Comparison of ENCODE assay signal across 9 mouse cellular contexts in genomic region chr1:159717016-159717415, GRCm38 (mm10).
DNase-seq lines count a peak whose midpoint lies in the region; ATAC-seq and TF ChIP-seq lines count a peak whose summit lies in the region.
"Had no signal": no experiment of that assay in that cellular context is flagged by ENCODE, and none has a peak within 500 bp of the region (broad histone marks: within the 10 kb centered on the region; RNA-seq: fewer than 3 reads in every experiment).

No protein-coding gene starts in this region.

- DNase-seq in Muller cell, postnatal 12 days (ENCODE audit: inconsistent ontology term) = peak; percentile 14
- peak; percentile 95 for DNase-seq in brain, adult 2 months (ENCODE audit: low read depth, low spot score)
- peak; percentile 82 to 88 for DNase-seq in frontal cortex, adult 2 months (ENCODE audit: extremely low spot score in 1 of 2, low spot score in 1 of 2)
- DNase-seq in left cerebral cortex, adult 18-20 months (ENCODE audit: low spot score in 2 of 2) = peak; percentile 81 to 84
- DNase-seq in stomach, postnatal 0 days (ENCODE audit: low spot score) = no peak
- no peak for DNase-seq in midbrain, embryonic 10.5 days (ENCODE audit: low spot score)
- DNase-seq: lung, postnatal 10 days had no signal

- H3K27me3 ChIP-seq in stomach, postnatal 0 days (ENCODE audit: control insufficient read depth, insufficient read depth, low read length) = no peaks in the 10 kb centered on the region
- H3K27me3 ChIP-seq in midbrain, embryonic 10.5 days (ENCODE audit: low read depth, poor library complexity, severe bottlenecking) = no peaks in the 10 kb centered on the region

- H3K9me3 ChIP-seq in stomach, postnatal 0 days (ENCODE audit: control insufficient read depth, low read length) = no peaks in the 10 kb centered on the region
- H3K9me3 ChIP-seq in midbrain, embryonic 10.5 days (replicated peaks) = no peaks in the 10 kb centered on the region
- H3K9me3 ChIP-seq: G1E had no signal

- no peak for ATAC-seq in stomach, postnatal 0 days (ENCODE audit: low FRiP score, low TSS enrichment)
- ATAC-seq in activated CD4-positive, CD25-positive, alpha-beta regulatory T cell, adult 4 months = no peak

- H3K36me3 ChIP-seq in stomach, postnatal 0 days (ENCODE audit: control insufficient read depth, insufficient read depth, low read length) = no peaks in the 10 kb centered on the region
- no peaks in the 10 kb centered on the region for H3K36me3 ChIP-seq in midbrain, embryonic 10.5 days
- H3K36me3 ChIP-seq: G1E had no signal

- no peaks in the 10 kb centered on the region for H3K4me1 ChIP-seq in stomach, postnatal 0 days (replicated peaks; ENCODE audit: control insufficient read depth, insufficient read depth)
- H3K4me1 ChIP-seq in midbrain, embryonic 10.5 days = no peaks in the 10 kb centered on the region

- no peak for TF ChIP-seq CTCF in stomach, postnatal 0 days (IDR thresholded peaks at IDR 0.05; ENCODE audit: low read depth)

- no peak overlapping the region for H3K9ac ChIP-seq in stomach, postnatal 0 days (ENCODE audit: low read length)

- no peak overlapping the region for H3K4me3 ChIP-seq in stomach, postnatal 0 days (ENCODE audit: low read depth, low read length)
- H3K4me3 ChIP-seq in midbrain, embryonic 10.5 days = no peak overlapping the region

- no peak overlapping the region for H3K4me2 ChIP-seq in stomach, postnatal 0 days (replicated peaks; ENCODE audit: low read depth)

- WGBS in stomach, postnatal 0 days = 82% methylated on average over 9 of the region's 9 CpGs
- 87% methylated on average over 9 of the region's 9 CpGs for WGBS in midbrain, embryonic 10.5 days

- no peak for TF ChIP-seq EP300 in stomach, postnatal 0 days (optimal IDR thresholded peaks at IDR 0.05)

- H3K27ac ChIP-seq in stomach, postnatal 0 days (replicated peaks) = no peak overlapping the region
- H3K27ac ChIP-seq in midbrain, embryonic 10.5 days (replicated peaks) = no peak overlapping the region

Comparison
In these comparisons a context has a peak if more than half of its experiments do, and no peak if none do; other contexts are left out.
1. DNase-seq: peak in Muller cell, postnatal 12 days (single experiment), brain, adult 2 months (single experiment), frontal cortex, adult 2 months (2 of 2) and left cerebral cortex, adult 18-20 months (2 of 2); none in stomach, postnatal 0 days (single experiment) and midbrain, embryonic 10.5 days (single experiment).